Mouse (Mus musculus) kidney, postnatal 25 days (tissue): Measurements from ENCODE around the gene Ccdc59.

Experiments used
- DNase-seq, 2 experiments: peaks; one replicate each; pipeline ENCODE4 v3.0.0; 2021; ENCODE audit warnings: mixed read lengths in 2 of 2

Ccdc59 gene

GRCm38 (mm10) chr10:105840928-105841888 lies at the start of gene Ccdc59, which contains the start of gene Mettl25:
Ccdc59 (plus strand) TSS chr10:105841067.
Mettl25 (minus strand) TSS chr10:105841380.
- peak; percentile 96 to 98 for DNase-seq

- no peak for DNase-seq
Measured at GRCm38 (mm10) chr10:105793776-105794552, 46.9 kb upstream of the Ccdc59 start.

- no peak for DNase-seq
Measured at GRCm38 (mm10) chr10:105797250-105797924, 43.5 kb upstream of the Ccdc59 start.

- no peak for DNase-seq
Measured at GRCm38 (mm10) chr10:105801147-105801546, 39.7 kb upstream of the Ccdc59 start.

GRCm38 (mm10) chr10:105802132-105802531 lies 38.7 kb upstream of the Ccdc59 start:
- no peak for DNase-seq

GRCm38 (mm10) chr10:105803461-105803860 lies 37.4 kb upstream of the Ccdc59 start:
- no peak for DNase-seq

GRCm38 (mm10) chr10:105806259-105807010 lies 34.4 kb upstream of the Ccdc59 start:
- no peak for DNase-seq

- DNase-seq = no peak
Measured at GRCm38 (mm10) chr10:105834627-105835228, 6.1 kb upstream of the Ccdc59 start.

GRCm38 (mm10) chr10:105842574-105842973 lies 1.7 kb downstream of the Ccdc59 start:
- no peak for DNase-seq

GRCm38 (mm10) chr10:105850286-105850685 lies 9.4 kb downstream of the Ccdc59 start:
- no peak for DNase-seq

- no peak for DNase-seq
Measured at GRCm38 (mm10) chr10:105851136-105851535, 10.3 kb downstream of the Ccdc59 start.

- no peak for DNase-seq
Measured at GRCm38 (mm10) chr10:105867312-105867711, 26.4 kb downstream of the Ccdc59 start.
